Mouse (Mus musculus): ENCODE data around the gene Ap3s2. TPM values are rescaled to one million over a fixed set of nuclear protein-coding genes. Genes with fewer than 3 reads are reported as not detected.

Gene Ap3s2
- total and polyA plus RNA-seq, 3 experiments: 8.3 to 91.2 (median 18.2) TPM

DNA sequence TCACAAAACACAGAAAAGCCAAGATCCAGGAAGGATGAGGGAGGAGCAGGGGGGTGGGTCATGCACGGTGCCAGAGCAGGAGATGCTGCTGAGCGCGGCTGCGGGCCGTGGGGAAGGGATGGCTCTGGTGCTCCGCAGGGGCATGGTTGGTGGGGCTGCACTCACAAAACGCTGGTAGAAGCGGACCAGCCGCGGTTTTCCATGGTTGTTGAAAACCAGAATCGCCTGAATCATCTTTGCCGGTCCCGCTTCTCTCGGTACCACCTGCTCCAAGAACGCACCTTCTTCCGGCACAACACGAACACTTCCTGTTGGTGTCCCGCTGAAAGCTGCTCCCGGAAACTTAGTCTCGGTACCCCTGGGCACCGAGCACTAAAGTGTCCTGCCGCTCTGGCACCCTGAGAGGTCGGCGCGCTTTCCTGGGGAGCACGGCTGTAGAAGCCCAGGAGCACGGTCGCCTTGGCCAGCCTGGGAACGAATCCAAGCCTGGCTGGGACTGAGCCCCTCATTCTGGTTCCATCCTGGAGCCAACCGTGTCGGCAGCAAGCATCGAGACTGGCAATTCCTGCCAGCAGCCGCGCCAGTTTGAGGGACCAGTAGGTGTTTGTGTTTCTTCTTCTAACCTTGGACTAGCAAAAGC, at the start of gene Ap3s2 (continued):
- no peak for TF ChIP-seq MAFK (IDR thresholded peaks at IDR 0.05; ENCODE audit: borderline replicate concordance, low read depth, low read length)
- no peak for TF ChIP-seq GABPA (IDR thresholded peaks at IDR 0.05; ENCODE audit: low read depth, low read length)
- TF ChIP-seq KAT2A (conservative IDR thresholded peaks at IDR 0.05; ENCODE audit: low read depth, low read length): peak; percentile 67
- peak; percentile 86; the same call in 1 of the 2 replicates for TF ChIP-seq MAZ (IDR thresholded peaks at IDR 0.05; ENCODE audit: low read depth, low read length)

- Histone ChIP-seq H3K27ac (ENCODE audit: control insufficient read depth, low read depth, low read length) (no peak overlapping the region), H3K79me2 (ENCODE audit: control insufficient read depth, insufficient read depth, low read length, poor library complexity) (no peaks in the 10 kb centered on the region), H3K9me3 (replicated peaks; ENCODE audit: insufficient read depth, low read length) (no peaks in the 10 kb centered on the region), H3K9ac (ENCODE audit: control insufficient read depth, low read depth, low read length, poor library complexity, severe bottlenecking) (no peak overlapping the region), H3K27me3 (ENCODE audit: control insufficient read depth in 1 of 2, insufficient read depth in 2 of 2, low read length in 2 of 2) (peaks cover 5 to 7% of the 10 kb centered on the region in 2 experiments), H3K4me3 (ENCODE audit: control insufficient read depth in 1 of 2, insufficient read depth in 1 of 2, low read depth in 2 of 2, low read length in 2 of 2) (no peak overlapping the region), H3K4me1 (ENCODE audit: control insufficient read depth in 1 of 2, insufficient read depth in 2 of 2, low read length in 2 of 2) (peaks cover 2 to 19% of the 10 kb centered on the region in 2 experiments), H3K36me3 (ENCODE audit: control insufficient read depth in 1 of 2, insufficient read depth in 2 of 2, low read length in 2 of 2) (peaks cover 0 to 8% of the 10 kb centered on the region in 2 experiments; a peak in 2 of 4 replicates)
- TF ChIP-seq MXI1 (IDR thresholded peaks at IDR 0.05; ENCODE audit: low read depth, low read length) (no peak), ZNF384 (IDR thresholded peaks at IDR 0.05; ENCODE audit: low read depth, low read length) (no peak), RAD21 (IDR thresholded peaks at IDR 0.05; ENCODE audit: low read depth, low read length) (no peak), POLR2AphosphoS5 (IDR thresholded peaks at IDR 0.05; ENCODE audit: borderline replicate concordance, low read depth, low read length) (no peak), TAL1 (IDR thresholded peaks at IDR 0.05; ENCODE audit: low read length) (no peak), ETS1 (IDR thresholded peaks at IDR 0.05; ENCODE audit: low read depth, low read length) (no peak), GABPA (IDR thresholded peaks at IDR 0.05; ENCODE audit: low read depth, low read length) (no peak), SMC3 (IDR thresholded peaks at IDR 0.05; ENCODE audit: low read depth, low read length) (no peak), NRF1 (IDR thresholded peaks at IDR 0.05; ENCODE audit: insufficient read depth, low read depth, low read length, poor library complexity, severe bottlenecking) (no peak), TCF12 (IDR thresholded peaks at IDR 0.05; ENCODE audit: low read depth, low read length) (no peak), UBTF (IDR thresholded peaks at IDR 0.05; ENCODE audit: borderline replicate concordance, insufficient read depth, low read depth, low read length) (no peak), SIN3A (IDR thresholded peaks at IDR 0.05; ENCODE audit: low read length) (no peak)
- DNase-seq (ENCODE audit: low read depth, low spot score): no peak
Measured at GRCm38 (mm10) chr7:79968326-79968725, 47.9 kb upstream of the Ap3s2 start.

- Histone ChIP-seq H3K27ac (ENCODE audit: control insufficient read depth, low read depth, low read length) (no peak overlapping the region), H3K4me1 (ENCODE audit: control insufficient read depth in 1 of 2, insufficient read depth in 2 of 2, low read length in 2 of 2) (no peaks in the 10 kb centered on the region), H3K9me3 (replicated peaks; ENCODE audit: insufficient read depth, low read length) (no peaks in the 10 kb centered on the region), H3K4me3 (ENCODE audit: control insufficient read depth in 1 of 2, insufficient read depth in 1 of 2, low read depth in 2 of 2, low read length in 2 of 2) (no peak overlapping the region), H3K27me3 (ENCODE audit: control insufficient read depth in 1 of 2, insufficient read depth in 2 of 2, low read length in 2 of 2) (peaks cover 8 to 9% of the 10 kb centered on the region in 2 experiments), H3K9ac (ENCODE audit: control insufficient read depth, low read depth, low read length, poor library complexity, severe bottlenecking) (no peak overlapping the region), H3K36me3 (ENCODE audit: control insufficient read depth in 1 of 2, insufficient read depth in 2 of 2, low read length in 2 of 2) (no peaks in the 10 kb centered on the region), H3K79me2 (ENCODE audit: control insufficient read depth, insufficient read depth, low read length, poor library complexity) (no peaks in the 10 kb centered on the region)
- TF ChIP-seq ELF1 (IDR thresholded peaks at IDR 0.05; ENCODE audit: low read depth, low read length): no peak
- no peak for TF ChIP-seq GATA1 (IDR thresholded peaks at IDR 0.05; ENCODE audit: low read depth, low read length)
- TF ChIP-seq USF1 (IDR thresholded peaks at IDR 0.05; ENCODE audit: low read depth, low read length): no peak
- no peak for TF ChIP-seq ZNF384 (IDR thresholded peaks at IDR 0.05; ENCODE audit: low read depth, low read length)
- no peak for TF ChIP-seq MXI1 (IDR thresholded peaks at IDR 0.05; ENCODE audit: low read depth, low read length)
- TF ChIP-seq CTCF (IDR thresholded peaks at IDR 0.05 in 2 of 3, conservative IDR thresholded peaks at IDR 0.05 in 1 of 3; ENCODE audit: control insufficient read depth in 1 of 3, insufficient read depth in 1 of 3, low read depth in 2 of 3, low read length in 3 of 3, poor library complexity in 1 of 3, severe bottlenecking in 1 of 3): peak; percentile 42 to 78 (median 56)
- no peak for TF ChIP-seq UBTF (IDR thresholded peaks at IDR 0.05; ENCODE audit: borderline replicate concordance, insufficient read depth, low read depth, low read length)
- no peak for TF ChIP-seq CHD2 (IDR thresholded peaks at IDR 0.05; ENCODE audit: low read length)
- TF ChIP-seq SMC3 (IDR thresholded peaks at IDR 0.05; ENCODE audit: low read depth, low read length): peak; percentile 49
- TF ChIP-seq RAD21 (IDR thresholded peaks at IDR 0.05; ENCODE audit: low read depth, low read length): peak; percentile 57
- no peak for TF ChIP-seq ZKSCAN1 (IDR thresholded peaks at IDR 0.05; ENCODE audit: low read depth, low read length)
- TF ChIP-seq RCOR1 (IDR thresholded peaks at IDR 0.05; ENCODE audit: low read depth, low read length): no peak
- peak; percentile 20 for DNase-seq (ENCODE audit: low read depth, low spot score)
Measured at GRCm38 (mm10) chr7:79961600-79961999, 41.2 kb upstream of the Ap3s2 start.

All from MEL (cell line).